Mouse (Mus musculus): ENCODE data around the gene Tmed8. TPM values are rescaled to one million over a fixed set of nuclear protein-coding genes. Genes with fewer than 3 reads are reported as not detected.
A peak's percentile ranks its signal among the peaks of the same experiment; 100 is the strongest.

Tmed8 gene
- total RNA-seq, 1 experiment from 2014 or later: 22.6 TPM

DNA sequence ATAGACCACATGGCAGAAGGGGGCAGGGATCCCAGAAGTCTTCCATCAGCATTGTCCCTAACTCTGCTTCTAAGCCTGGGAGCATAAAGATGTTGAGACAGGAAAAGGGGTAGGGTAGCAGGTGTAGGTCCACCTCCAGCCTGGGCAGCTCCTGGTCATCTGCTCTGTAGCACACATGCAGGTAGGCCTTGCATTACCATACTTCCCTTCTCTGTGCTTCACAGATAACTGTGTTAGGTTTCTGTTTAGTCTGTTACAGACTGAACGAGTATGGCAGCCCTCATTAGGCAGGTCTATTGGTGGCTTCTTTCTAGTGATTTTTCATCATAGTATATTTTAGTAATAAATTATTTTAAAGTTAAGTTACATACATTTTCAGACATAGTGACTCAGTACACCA is 39.9 kb downstream of the Tmed8 start:
- no peak for DNase-seq

DNA sequence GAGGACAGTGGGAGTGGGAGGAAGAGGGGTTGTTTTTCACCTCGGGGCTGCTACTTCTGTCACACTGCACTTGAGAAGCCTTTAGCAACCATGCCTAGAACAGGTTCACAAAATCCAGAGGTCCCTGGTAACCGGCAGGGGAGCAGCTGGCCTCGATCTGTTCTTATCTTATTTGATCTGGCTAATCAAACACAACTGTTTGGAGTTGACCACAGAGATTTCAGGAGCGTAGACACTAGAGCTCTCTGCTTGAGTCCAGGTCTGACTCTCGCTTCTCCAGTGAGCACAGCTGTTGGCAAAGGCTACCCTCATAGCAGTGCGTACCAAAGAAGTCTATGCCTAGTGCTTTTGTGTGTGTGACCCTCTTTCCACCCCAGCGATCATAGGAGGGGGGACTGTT is 42.2 kb downstream of the Tmed8 start:
- DNase-seq: no peak

DNA sequence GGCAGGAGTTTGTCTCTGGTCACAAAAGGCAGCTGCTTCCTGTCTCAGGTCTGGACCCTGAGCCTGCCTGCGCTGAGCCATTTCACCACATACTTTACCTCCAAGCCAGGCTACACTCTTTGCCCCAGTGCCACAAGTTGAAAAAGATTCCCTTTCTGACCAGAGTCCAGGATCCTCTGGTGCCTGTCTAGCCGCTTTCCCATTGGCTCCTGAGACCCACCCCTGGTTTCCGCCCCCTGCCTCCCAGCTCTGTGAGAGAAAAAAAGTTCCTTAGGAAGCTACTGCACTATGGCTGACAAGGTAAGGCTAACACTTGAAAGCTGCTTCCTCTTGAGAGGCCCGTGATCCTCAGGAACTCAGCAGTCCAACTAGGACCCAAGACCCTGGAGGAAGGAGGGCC is 42.9 kb downstream of the Tmed8 start:
- DNase-seq: peak; percentile 44

DNA sequence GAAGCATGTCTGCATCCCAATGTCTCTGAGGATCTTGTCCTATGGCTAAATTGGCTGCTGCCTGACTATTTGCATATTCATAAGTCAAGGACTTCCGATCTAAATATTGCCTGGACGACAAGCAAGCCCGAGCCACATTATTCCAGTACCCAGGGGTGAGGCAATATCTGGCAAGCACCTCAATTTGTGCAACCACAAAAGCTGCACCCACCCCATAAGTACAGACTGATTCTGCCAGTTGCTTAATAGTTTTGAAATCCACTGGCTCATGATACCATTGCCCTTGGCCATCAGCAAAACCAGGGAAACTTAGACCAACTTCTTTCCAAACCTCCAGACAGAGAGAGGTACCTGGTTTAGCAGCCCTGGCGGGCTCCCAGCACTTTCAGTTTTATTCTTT is 45.8 kb downstream of the Tmed8 start:
- peak; percentile 64 for DNase-seq

DNA sequence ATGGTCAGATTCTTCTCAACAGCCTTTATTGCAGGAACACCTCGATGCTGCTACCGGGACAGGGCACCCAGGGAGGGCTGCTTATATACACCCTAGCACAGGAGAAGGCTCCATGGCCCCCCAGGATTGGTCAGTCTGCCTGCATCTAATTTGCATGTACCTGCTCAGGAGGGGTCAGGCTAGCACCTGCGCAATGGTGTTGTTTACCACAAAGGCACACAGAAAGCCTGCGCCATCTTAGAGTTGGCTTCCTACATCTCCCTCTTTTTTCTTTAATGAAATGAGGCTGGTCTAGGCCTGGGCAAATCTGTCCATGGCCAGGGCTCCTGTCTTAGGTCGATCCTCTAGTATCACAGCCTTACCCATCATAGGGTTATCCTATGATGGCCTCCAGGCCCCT is 50.8 kb downstream of the Tmed8 start:
- DNase-seq: no peak

DNA sequence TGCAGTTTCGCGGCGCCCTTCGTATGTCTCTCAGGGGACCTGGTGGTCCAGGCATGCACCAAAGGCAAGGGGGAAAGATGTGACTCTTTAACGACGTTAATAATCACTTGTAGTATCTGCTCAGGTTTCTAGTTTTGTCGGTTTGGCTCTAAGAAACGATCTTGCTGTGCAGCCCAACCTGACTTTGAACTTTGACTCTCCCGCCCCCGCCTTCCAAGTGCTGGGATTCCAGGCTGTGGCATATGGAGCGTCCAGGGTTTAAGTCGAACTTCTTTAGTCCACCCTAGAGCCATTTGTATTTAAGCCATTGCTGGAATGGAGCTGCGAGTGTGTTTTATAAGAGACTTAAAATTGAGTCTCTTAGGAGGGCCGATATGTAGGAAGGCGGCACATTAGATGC is 52.1 kb downstream of the Tmed8 start:
- peak; percentile 33 for DNase-seq

DNA sequence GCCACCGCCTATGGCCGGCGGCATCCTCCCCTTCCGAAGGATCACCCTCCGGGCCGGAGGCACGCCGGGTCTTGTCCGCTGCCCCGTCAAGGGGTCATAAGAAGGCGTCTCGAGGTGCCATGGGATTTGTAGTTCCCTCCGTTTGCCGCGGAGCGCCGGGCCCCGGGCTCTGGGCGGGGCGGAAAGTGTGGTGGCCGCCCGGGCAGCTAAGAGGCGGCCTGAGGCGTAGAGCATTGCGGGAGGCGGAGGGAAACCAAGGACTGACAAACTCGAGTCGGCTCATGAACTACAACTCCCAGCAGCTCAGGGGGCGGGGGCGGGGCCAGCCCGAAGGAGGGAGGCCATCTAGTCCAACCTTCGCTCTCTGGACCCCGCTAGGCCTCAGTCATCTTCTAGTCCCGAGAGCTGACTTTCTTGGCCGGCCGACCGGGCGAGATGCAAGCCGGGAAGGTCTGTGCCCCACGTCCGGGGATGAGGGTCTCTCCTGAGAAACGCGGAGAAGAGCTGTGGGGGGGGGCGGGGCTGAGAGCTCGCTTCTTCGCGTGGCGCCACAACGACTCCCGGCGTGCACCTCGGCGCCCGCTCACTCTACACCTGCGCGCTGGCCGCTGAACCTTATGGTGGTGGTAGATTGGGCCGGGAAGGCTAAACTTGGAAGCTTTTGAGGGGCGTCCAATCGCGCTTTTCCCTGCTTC is 52.7 kb downstream of the Tmed8 start, which contains the start of gene Pomt2:
Pomt2 (minus strand) TSS at position 574 of the 695 bp plus-strand sequence.
- DNase-seq: peak; percentile 96

DNA sequence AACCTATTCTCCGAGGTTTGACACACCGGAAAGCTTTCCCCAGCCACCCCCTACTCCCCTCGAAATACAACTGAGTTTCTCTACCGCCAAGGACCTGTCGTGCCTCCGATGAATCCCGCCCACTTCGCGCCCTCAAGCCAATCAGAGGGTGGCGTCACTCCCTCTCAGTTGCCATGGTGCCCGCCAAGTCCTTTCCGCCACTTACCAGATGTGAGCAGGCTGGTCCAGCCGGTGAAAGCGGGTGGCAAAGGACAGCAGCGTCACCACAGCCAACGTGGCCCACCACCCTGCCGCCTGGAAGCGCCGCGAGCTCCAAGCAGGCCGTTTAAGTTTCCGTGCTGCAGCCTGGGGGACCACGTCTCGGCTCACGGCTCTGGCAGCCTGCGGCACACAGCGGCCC is 53.3 kb downstream of the Tmed8 start, which contains the start of gene Gstz1:
Gstz1 (plus strand) TSS at position 200 of the 400 bp plus-strand sequence.
- DNase-seq: peak; percentile 95

DNA sequence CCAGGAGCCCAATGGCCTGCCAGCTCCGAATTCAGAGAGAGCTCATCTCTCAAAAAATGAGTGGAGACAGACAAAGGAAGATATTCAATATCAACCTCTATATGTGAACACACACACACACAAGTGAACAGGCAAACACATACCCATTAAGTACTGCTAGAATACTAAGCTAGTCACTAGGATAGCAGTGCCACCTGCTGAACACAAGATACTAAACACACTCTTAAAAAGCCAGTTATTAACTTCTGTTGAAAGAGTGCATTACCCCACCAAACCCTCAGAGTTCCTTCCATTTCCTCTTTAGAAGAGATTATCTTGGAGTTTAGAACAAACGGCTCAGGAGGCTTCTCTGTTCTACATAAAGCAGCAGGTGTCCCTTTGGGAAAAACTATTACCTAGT is 58.1 kb downstream of the Tmed8 start:
- no peak for DNase-seq

DNA sequence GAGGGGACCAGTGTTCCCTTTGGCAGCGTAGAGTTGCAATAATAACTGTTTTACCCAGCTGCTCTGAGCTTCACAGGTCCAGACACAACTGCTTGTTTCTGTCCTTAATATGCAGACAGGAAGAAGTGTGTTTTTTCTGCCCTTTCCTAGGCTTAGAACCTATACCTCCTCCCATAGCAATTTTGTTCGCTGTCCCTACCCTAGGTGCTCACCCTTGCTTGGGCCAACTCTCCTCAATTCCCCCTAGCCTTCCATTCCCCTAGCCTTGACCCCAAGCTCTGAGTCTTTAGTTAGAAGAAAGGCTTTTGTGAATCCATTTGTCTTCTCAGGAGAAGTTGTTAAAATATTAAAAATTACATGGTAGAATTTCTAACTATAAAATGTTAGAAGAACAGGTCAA is 61.5 kb downstream of the Tmed8 start:
- no peak for DNase-seq

DNA sequence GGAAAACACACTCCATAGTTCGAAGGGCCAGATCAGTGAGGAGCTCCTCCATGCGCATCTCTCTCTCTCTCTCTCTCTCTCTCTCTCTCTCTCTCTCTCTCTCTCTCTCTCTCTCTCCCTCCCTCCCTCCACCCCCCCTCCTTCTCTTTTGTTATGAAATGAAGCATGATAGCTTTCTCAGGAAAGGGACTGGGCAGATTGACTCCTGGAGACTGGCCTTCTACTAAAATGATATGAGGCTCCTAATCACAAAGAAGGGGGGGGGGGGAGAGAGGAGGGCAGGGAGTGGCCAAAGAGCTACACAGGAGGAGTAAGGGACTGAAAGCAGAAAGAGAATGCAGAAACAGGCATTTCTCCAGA is 61.9 kb downstream of the Tmed8 start:
- DNase-seq: no peak

DNA sequence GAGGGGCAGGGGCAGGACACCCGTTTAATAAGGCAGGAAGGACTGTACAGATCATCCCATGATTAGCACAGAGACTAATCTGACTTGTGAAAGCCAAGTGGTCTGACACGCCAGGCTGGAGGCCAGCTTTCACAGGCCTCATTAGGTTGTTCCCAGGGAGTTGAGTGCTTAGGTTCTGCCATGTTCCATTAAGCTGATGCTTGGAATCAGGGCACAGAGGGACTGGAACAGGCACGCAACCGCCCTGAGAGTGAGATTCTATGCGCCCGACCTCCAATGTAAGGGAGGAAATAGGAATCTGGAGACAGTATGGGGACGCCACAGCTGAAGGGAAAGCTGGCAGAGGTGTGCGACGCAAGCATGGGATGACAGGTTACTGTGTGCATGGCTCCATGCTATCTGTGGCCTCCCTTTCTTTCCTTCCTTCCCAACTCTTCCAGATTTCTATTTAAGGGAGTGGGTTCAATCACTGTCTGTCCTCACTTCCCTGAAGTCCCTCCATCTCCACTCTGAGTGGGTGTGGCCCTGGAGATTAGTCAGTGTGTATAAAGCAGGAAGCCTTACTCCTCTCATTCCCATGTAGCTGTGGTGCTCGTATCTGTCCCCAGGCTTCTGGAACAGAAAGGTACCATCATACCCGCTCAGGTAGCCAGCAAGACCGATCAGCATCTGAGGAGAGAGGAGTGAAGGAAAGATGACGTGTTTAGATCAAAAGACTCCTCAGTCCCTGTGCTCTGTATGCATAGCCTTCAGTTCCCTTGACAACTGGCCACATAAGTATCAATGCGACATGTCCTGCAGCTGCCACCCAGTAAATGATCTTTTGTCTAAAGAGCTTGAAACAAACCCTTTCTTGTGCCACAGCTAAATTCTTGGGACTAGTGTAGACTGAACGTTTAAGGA is 62.6 kb downstream of the Tmed8 start:
- DNase-seq: no peak

DNA sequence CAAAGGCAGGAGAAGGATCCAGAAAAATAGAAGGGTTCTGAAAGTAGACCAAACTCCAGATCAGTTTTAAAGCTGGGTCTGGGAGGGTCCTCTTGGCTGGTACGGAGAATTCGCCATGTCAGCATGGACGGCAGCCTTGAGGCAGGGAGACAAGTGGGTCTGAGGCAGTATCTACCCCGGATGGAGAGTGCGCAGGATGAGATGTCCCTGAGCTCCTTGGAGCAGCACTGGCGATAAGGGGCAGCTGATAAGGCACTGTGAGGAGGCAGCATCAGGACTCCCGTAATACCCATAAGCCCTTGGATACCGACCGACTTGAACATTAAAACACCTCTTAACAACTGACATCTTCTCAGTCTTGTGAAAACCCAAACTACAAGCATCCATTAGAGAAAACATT is 67.5 kb downstream of the Tmed8 start:
- DNase-seq: no peak

DNA sequence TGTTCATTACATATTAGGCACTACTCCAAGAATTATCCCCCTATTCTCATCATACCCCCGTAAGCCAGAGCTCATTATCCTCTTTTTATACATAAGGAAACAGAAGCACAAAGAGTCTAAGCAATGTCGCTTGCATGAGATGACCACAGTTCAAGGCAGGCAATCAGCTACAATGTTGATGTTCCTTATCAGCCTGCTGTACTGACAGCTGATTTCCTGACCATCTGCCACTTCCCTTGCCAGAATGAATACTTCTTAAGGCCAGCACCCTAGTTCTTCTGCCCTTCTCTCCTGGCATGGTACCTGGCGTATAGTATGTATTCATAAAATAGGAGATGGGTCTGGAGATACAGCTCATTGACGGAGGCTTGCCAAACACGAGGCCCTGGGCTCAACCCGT is 68.0 kb downstream of the Tmed8 start:
- no peak for DNase-seq

DNA sequence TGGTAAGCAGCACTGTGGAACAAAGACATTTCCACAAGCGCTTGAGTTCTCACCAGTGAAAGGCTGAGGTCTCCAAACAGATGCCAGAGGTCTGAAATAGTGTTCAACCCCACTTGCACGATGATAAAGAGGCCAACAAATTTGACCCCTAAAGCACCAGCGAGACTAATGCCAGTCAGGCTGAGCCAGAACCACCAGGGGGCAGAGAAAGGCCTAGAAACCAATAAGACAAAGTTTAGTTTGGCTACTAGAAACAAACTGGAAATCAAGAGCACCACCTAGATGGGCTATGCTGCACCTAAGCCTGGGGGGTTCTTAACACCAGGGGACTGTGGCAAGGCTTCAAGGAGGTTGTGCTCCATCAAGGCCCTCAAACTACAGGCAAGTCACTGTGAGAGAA is 68.6 kb downstream of the Tmed8 start:
- peak; percentile 74 for DNase-seq

DNA sequence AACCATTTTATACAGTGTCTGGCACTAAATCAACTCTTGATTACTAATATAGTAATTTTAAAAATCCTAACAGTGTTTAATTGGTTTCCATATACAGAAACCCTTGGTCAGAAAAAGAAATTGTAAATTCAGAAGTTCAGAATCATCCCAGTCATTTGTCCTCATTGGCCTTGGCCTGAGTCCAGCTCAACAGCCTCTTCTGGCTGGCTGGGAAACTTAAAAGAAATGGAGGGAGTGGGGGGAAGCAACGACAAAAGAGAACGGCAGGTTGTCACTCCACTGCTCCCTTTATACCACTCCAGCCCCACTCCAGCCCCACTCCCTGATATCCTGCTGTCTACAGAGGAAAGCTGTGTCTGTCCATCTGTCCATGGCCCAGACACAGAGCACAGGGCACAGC is 69.1 kb downstream of the Tmed8 start:
- DNase-seq: peak; percentile 63

DNA sequence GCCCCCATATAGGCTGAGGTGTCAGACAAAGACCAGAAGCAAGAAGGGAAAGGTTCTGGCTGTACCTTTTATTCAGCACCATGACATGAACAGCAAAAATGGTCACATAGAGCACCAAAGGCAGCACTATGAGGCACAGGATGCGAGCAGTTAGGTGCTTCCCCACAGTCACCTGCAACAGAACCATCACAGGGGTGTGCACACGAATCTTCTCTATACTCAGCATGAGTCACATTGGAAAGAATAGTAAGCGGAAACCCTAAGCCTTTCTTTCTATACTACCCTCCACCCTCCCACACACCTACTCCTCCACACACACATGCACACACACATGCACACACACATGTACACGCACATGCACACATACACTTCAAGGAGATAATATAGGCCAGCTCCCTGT is 70.0 kb downstream of the Tmed8 start:
- no peak for DNase-seq

DNA sequence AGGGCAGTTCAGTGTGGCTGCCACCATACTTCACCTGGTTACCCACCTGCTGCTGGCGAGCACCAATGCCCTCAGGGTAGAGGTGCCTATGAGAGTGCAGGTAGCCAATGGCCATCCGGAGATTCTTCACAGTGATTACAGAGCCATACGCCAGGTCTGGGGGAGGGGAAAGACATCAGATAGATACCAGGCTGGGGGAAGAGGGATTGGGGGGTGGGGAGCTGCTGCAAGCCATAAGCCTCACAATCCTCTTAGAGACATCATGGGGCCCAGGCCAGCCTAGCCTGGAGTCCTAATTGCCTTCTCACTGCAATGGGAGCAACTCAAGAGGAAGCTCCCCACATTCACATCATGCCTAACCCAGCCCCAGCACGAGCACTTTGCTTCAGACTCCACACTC is 73.0 kb downstream of the Tmed8 start:
- no peak for DNase-seq

DNA sequence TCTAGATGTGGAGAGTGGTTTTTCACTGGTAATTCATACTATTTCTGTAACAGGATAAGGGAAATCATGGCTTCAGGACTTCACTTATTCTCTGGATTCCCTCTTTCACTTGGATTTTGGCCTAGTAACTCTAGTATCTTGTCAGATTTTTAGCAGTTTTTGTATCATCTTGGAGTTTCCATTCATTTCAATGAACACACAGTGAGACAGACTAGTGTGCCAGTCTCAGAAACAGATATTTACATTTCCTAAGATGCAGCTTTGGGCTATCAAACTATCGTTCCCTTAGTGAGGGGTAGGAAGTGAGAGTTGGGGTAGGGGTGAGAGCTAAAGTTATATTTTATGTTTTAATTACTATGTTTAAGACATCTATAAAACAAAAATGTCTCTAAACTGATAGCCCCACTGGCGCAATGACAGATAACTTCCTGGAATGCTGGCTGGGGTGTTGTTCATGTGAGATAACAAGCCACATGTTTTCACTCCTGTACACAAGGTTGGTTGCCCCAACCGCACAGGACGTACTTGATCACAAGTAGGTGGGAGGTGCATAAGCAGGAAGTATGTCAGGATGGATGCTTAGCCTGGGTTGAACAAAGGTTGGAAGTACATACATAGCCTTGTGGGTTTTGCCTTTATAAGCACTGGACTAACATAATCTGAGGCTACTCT is 78.2 kb downstream of the Tmed8 start:
- DNase-seq: no peak

Measured in adrenal gland, postnatal 14 days (tissue).